Mouse (Mus musculus) hindbrain, embryonic 11.5 days (tissue): ENCODE data around the gene Dnah17. TPM values are rescaled to one million over a fixed set of nuclear protein-coding genes. Genes with fewer than 3 reads are reported as not detected.

ENCODE experiments used
- ATAC-seq: fragments of 200-750 bp; cut with Nextera tagmentation; 2 replicates; pipeline ENCODE4 v1.8.0; 2017; ENCODE audit warnings: mild to moderate bottlenecking, moderate TSS enrichment, moderate library complexity; ENCODE audit not compliant: low FRiP score
- DNase-seq: peaks from one replicate; pipeline ENCODE4 v3.0.0-alpha.2; 2015; ENCODE audit warnings: low spot score
- H3K27ac ChIP-seq: fragments of 300-500 bp; sonication (generic); 2 replicates; pipeline ENCODE4 v1.5.1; 2014; ENCODE audit warnings: mild to moderate bottlenecking, low read depth, low read length
- H3K27me3 ChIP-seq: fragments of 300-500 bp; sonication (generic); 2 replicates; pipeline ENCODE4 v1.6.1; 2014; ENCODE audit warnings: mild to moderate bottlenecking, low read length, moderate library complexity, mixed read lengths; ENCODE audit not compliant: control insufficient read depth, insufficient read depth
- H3K36me3 ChIP-seq: fragments of 300-500 bp; sonication (generic); 2 replicates; pipeline ENCODE4 v1.6.1; 2014; ENCODE audit warnings: mild to moderate bottlenecking, low read length, moderate library complexity, mixed read lengths; ENCODE audit not compliant: control insufficient read depth, insufficient read depth
- H3K4me1 ChIP-seq: fragments of 300-500 bp; sonication (generic); replicated peaks from 2 replicates; pipeline ENCODE4 v1.6.1; 2014; ENCODE audit warnings: low read length, mixed read lengths; ENCODE audit not compliant: control insufficient read depth, insufficient read depth
- H3K4me2 ChIP-seq: fragments of 300-500 bp; sonication (generic); replicated peaks from 2 replicates; pipeline ENCODE4 v1.6.1; 2014; ENCODE audit warnings: mild to moderate bottlenecking, low read depth, low read length
- H3K4me3 ChIP-seq: fragments of 300-500 bp; sonication (generic); 2 replicates; pipeline ENCODE4 v1.5.1; 2014; ENCODE audit warnings: low read depth, low read length
- H3K9ac ChIP-seq: fragments of 300-500 bp; sonication (generic); 2 replicates; pipeline ENCODE4 v1.6.1; 2014; ENCODE audit warnings: low read depth, low read length
- H3K9me3 ChIP-seq: fragments of 300-500 bp; sonication (generic); 2 replicates; pipeline ENCODE4 v1.6.1; 2016; ENCODE audit warnings: low read length; ENCODE audit not compliant: control insufficient read depth
- WGBS: fragments of 180-500 bp; shearing (Covaris S2); extraction: QIAGEN DNeasy Blood & Tissue Kit; methylation state at CpG from one replicate; pipeline ENCODE4 v1.1.7; 2014; 5-methylcytosine and 5-hydroxymethylcytosine counted together
- polyA plus RNA-seq: library from polyadenylated mRNA; unstranded; fragments of >200 nt; fragmentation: Nextera tagmentation; extraction: Ambion mirVana; gene quantifications from 2 replicates; pipeline ENCODE4 v1.2.1, GENCODE M21; 2014

Dnah17 gene
- polyA plus RNA-seq, 1 experiment from 2014 or later, result 0.17 TPM

DNA sequence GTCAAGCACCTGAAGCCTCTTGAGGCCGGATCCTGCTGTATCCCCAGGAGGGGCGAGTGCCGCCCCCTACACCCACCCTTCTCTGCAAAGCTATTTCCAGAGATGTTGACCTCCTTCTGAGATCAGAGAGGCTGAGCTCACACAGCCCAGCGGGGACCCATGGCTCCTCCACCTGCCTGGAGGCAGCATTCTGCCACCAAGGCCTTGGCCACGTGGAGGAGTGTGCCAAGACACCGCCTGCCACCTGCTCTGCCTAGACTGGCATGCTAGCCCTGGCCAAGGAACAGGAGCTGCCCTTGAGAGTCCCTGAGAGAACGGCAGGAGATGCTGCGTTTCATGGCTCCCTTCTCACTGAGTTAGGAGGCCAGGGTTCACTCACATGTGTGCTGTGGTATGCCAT lies 34.1 kb upstream of the Dnah17 start:
- H3K27ac ChIP-seq, result no peak overlapping the region

DNA sequence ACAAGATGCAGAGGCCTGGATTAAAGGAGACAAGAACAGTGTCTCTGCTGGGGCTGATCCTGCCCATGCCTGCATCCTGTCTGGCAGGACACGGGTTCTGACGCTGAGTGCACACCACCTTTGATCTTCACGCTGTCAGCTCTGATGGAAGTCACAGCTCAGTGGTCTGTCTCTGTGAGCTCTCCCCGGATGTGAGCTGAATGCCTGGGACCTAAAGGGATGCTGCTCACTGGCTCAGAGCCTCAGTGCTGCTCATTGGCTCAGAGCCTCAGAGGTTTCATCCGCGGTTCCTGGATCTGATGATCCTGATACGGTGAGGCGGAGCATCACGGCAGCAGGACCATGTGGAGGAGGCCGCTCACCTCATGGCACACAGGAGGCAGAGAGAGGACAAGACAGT lies 31.8 kb upstream of the Dnah17 start:
- Histone ChIP-seq H3K9me3 (no peaks in the 10 kb centered on the region), H3K9ac (no peak overlapping the region), H3K27ac (no peak overlapping the region), H3K36me3 (no peaks in the 10 kb centered on the region), H3K27me3 (no peaks in the 10 kb centered on the region), H3K4me2 (no peak overlapping the region), H3K4me3 (no peak overlapping the region), H3K4me1 (no peaks in the 10 kb centered on the region)
- WGBS, result 80% methylated on average over 10 of the region's 10 CpGs
- ATAC-seq (no peak), DNase-seq (no peak)

More for the DNA sequence above, 34.1 kb upstream of the Dnah17 start:
- Histone ChIP-seq H3K36me3 (no peaks in the 10 kb centered on the region), H3K4me2 (no peak overlapping the region), H3K27me3 (no peaks in the 10 kb centered on the region), H3K4me3 (no peak overlapping the region), H3K9me3 (no peaks in the 10 kb centered on the region), H3K4me1 (no peaks in the 10 kb centered on the region), H3K9ac (no peak overlapping the region)
- DNase-seq (no peak), ATAC-seq (no peak)
- WGBS, result 78% methylated on average over 8 of the region's 8 CpGs

DNA sequence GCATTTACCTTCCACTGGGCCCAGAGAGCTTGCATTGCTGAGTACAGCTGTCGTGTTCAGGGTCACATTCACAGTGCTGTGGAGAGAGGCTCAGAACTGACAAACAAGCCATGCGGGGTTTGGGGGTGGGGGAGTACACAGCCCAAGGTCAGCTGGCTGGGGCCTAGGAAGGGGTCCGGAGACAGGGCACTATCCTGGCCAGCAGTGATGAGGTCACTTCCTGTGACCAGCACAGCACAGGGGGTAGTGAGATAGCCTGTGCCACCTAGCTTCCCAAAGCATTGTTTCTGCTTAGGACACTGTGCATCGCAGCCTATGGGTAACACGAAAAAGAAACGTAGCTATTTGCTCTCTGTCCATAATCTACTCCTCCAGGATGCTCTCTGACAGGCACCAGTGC lies 30.8 kb upstream of the Dnah17 start:
- no peak overlapping the region for H3K9ac ChIP-seq
- no peak for ATAC-seq
- no peak overlapping the region for H3K4me2 ChIP-seq
- DNase-seq, result no peak
- H3K27me3 ChIP-seq, result no peaks in the 10 kb centered on the region
- no peak overlapping the region for H3K4me3 ChIP-seq
- H3K9me3 ChIP-seq, result no peaks in the 10 kb centered on the region
- H3K36me3 ChIP-seq, result no peaks in the 10 kb centered on the region
- no peak overlapping the region for H3K27ac ChIP-seq
- H3K4me1 ChIP-seq, result no peaks in the 10 kb centered on the region
- 84% methylated on average over 6 of the region's 6 CpGs for WGBS

DNA sequence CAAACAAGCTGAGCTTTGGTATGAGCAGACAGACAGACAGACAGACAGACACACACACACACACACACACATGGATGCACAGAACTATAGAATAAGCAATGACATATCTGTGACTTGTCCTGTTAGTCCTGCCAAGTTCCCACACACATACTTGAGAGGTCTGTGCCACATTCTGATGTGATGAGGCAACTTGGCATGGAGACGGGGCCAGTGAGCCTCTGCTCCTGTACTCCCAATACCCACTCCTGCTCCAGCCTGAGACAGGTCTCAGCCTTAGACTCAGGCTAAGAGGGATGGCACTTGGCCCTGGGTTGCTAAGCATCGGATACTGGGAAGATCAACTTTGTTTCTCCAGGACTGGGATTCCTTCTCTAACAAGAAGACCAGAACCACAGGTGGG lies 30.3 kb upstream of the Dnah17 start:
- Histone ChIP-seq H3K36me3 (no peaks in the 10 kb centered on the region), H3K27me3 (no peaks in the 10 kb centered on the region), H3K4me3 (no peak overlapping the region), H3K4me1 (no peaks in the 10 kb centered on the region), H3K4me2 (no peak overlapping the region), H3K9me3 (no peaks in the 10 kb centered on the region), H3K9ac (no peak overlapping the region), H3K27ac (no peak overlapping the region)
- DNase-seq (no peak), ATAC-seq (no peak)
- 87% methylated on average over 2 of the region's 2 CpGs for WGBS

DNA sequence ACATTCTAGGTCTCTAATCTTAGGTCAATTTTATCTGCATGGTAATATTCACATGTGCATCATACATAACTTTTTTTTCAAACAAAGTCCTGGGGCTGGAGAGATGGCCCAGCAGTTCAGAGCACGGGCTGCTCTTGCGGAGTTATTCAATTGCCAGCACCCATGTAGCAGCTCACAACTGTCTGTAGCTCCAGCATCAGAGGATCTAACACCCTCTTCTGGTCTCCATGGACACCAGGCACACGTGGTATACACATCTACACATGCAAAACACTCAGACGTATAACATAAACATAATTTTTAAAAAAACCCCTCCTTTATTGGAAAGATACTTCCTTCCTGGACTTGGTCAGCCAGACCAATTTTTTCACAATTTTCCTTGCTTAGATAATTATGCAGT lies 28.3 kb upstream of the Dnah17 start:
- WGBS, result 85% methylated on average over 4 of the region's 4 CpGs
- Histone ChIP-seq H3K4me3 (no peak overlapping the region), H3K4me2 (no peak overlapping the region), H3K27me3 (no peaks in the 10 kb centered on the region), H3K36me3 (no peaks in the 10 kb centered on the region), H3K27ac (no peak overlapping the region), H3K4me1 (no peaks in the 10 kb centered on the region), H3K9ac (no peak overlapping the region), H3K9me3 (no peaks in the 10 kb centered on the region)
- no peak for DNase-seq
- ATAC-seq, result no peak

DNA sequence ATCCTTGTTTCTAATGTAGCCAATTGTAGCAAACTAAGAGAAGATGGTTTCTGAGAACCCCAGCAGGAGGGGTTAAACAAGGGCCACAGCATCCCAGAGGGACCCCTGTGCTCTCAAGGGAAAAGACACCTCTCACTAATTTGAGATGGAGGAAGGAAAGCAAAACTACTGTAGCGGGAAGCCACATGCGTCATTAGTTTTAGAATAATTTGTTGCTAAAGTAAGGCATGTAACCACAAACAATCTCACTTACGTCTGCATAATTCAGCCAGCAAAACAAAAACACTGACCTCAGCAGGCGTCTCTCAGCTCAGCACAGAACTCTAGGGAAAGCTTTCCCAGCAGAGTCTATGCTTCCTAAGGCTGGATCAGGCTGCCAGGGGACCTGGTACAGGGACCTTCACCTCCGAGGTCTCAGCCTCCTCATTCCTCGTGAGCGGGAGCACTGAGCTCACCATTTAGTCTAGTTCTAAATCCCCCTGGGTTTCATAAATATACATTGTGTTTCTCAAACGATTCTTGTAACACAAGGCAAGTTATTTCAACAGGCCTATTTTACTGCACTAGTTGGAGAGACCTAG lies 26.1 kb upstream of the Dnah17 start:
- no peaks in the 10 kb centered on the region for H3K27me3 ChIP-seq
- ATAC-seq (no peak), DNase-seq (no peak)
- WGBS, result 74% methylated on average over 8 of the region's 8 CpGs
- no peaks in the 10 kb centered on the region for H3K36me3 ChIP-seq
- H3K4me2 ChIP-seq, result no peak overlapping the region
- no peak overlapping the region for H3K4me3 ChIP-seq
- H3K9me3 ChIP-seq, result no peaks in the 10 kb centered on the region
- H3K9ac ChIP-seq, result no peak overlapping the region
- no peaks in the 10 kb centered on the region for H3K4me1 ChIP-seq
- H3K27ac ChIP-seq, result no peak overlapping the region

DNA sequence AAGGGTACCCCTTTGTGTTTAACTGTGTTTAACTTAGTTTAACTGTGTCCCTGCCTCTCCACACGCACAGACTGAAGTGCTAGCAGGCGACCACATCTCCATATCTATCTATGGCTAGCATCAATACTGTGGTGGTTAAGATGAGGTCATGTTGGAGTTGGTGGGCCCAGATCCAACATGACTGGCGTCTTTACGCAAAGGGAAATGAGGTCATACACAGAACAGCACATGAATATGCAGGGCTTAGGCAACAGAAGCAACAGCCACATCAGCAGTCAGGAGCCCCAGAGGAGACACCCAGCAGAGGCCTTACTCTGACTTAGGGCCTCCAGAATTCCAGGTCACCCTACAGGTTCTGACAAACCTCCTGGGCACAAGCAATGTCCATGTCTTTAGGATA lies 22.5 kb upstream of the Dnah17 start:
- H3K27me3 ChIP-seq, result no peaks in the 10 kb centered on the region
- WGBS, result 96% methylated on average over 4 of the region's 4 CpGs
- H3K36me3 ChIP-seq, result no peaks in the 10 kb centered on the region
- H3K9me3 ChIP-seq, result no peaks in the 10 kb centered on the region
- no peak overlapping the region for H3K4me2 ChIP-seq
- no peak overlapping the region for H3K4me3 ChIP-seq
- no peaks in the 10 kb centered on the region for H3K4me1 ChIP-seq
- DNase-seq (no peak), ATAC-seq (no peak)
- no peak overlapping the region for H3K9ac ChIP-seq
- no peak overlapping the region for H3K27ac ChIP-seq

DNA sequence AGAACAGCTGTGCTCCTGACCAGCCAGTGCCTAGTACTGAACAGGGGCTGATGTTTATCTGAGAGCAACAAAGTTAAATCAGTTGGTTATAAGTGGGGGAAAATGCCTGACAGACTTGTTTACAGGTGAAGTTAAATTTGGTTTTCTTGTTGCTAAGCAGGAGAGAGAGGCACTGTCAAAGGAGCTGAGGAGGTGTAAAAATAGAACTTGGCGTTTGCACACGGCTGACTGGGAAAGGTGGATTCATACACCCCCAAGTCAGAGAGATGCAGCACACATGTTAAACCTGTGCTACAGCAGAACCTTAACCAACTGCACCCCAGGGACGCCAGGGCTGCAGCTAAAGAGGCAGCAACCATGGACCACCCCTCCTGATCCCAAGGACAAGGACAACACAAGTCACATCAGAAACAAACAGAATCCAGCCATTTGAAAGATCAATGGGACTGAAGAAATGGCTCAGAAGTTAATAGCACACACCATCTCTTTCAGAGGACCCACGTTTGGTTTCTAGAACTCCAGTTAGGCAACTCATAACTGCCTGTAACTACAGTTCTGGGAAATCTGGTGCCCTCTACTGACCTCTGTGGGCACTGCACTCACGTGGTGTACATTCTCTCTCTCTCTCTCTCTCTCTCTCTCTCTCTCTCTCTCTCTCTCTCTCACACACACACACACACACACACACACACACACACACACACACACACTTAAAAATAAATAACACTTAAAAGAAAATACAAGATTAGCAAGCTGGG lies 21.2 kb upstream of the Dnah17 start:
- Histone ChIP-seq H3K4me1 (no peaks in the 10 kb centered on the region), H3K36me3 (no peaks in the 10 kb centered on the region), H3K9ac (no peak overlapping the region), H3K4me2 (no peak overlapping the region), H3K9me3 (no peaks in the 10 kb centered on the region), H3K4me3 (no peak overlapping the region), H3K27me3 (no peaks in the 10 kb centered on the region), H3K27ac (no peak overlapping the region)
- ATAC-seq (no peak), DNase-seq (no peak)
- 92% methylated on average over 5 of the region's 5 CpGs for WGBS

DNA sequence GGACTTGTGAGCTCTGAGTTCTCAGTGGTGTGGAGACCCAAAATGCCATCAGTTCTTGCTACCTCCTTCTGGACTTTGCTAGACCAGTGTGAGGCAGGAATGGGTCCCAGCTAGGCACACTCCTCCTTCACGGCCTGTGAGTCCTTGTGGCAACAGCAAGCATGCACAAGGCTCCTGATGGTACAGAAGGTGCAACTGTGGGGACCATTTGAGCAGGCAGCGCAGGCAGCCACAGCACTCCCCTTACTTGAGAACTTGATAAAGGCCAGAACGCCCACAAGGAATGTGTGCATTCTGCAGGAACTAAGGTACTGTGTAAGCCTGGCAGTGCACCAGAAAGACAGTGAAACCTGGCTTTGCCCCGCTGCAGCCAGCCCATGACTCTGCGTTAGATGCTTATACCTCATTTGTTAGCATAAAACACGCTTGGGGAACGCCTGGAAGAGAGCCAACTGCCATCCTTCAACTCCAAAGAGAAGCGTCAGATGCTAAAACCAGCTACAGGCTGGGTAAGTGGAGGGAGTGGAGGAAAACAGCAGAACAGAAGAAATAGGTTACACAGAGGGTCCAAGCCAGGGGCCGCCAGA lies 19.8 kb upstream of the Dnah17 start:
- WGBS, result 85% methylated on average over 9 of the region's 9 CpGs
- Histone ChIP-seq H3K27ac (no peak overlapping the region), H3K9ac (no peak overlapping the region), H3K27me3 (no peaks in the 10 kb centered on the region), H3K4me1 (no peaks in the 10 kb centered on the region), H3K36me3 (no peaks in the 10 kb centered on the region), H3K9me3 (no peaks in the 10 kb centered on the region), H3K4me2 (no peak overlapping the region), H3K4me3 (no peak overlapping the region)
- DNase-seq (no peak), ATAC-seq (no peak)
